ENCODE assay signal across 8 mouse cellular contexts in genomic region chr5:148909057-148909395, GRCm38 (mm10). TPM values are rescaled to one million over a fixed set of nuclear protein-coding genes. Genes with fewer than 3 reads are reported as not detected.
DNase-seq lines count a peak whose midpoint lies in the region; ATAC-seq lines count a peak whose summit lies in the region.

No protein-coding gene starts in this region.

- DNase-seq in liver, result no peak
- DNase-seq in forebrain, embryonic 11.5 days (ENCODE audit: low spot score), result no peak
- DNase-seq in hindbrain, embryonic 10.5 days (ENCODE audit: low spot score), result peak; percentile 32
- DNase-seq in adrenal gland, adult (ENCODE audit: inconsistent age in 2 of 2, low spot score in 1 of 2), result no peak
- no peak for DNase-seq in thymus, postnatal 0 days (ENCODE audit: low spot score)
- DNase-seq in urinary bladder, adult 18-20 months (ENCODE audit: low spot score in 2 of 2), result no peak

- peaks cover 78% of the 10 kb centered on the region for H3K36me3 ChIP-seq in liver, embryonic 12.5 days
- peaks cover 2% of the 10 kb centered on the region; the same call in 1 of the 2 replicates for H3K36me3 ChIP-seq in forebrain, embryonic 11.5 days (ENCODE audit: control insufficient read depth, insufficient read depth, low read length)
- H3K36me3 ChIP-seq in hindbrain, embryonic 10.5 days, result peaks cover 75% of the 10 kb centered on the region
- peaks cover 48% of the 10 kb centered on the region for H3K36me3 ChIP-seq in midbrain, embryonic 13.5 days

- peak; percentile 2; the same call in 1 of the 2 replicates for ATAC-seq in liver, embryonic 12.5 days
- peak; percentile 65; the same call in 1 of the 2 replicates for ATAC-seq in forebrain, embryonic 11.5 days (replicated peaks; ENCODE audit: low FRiP score)
- peak; percentile 61; the same call in 1 of the 2 replicates for ATAC-seq in midbrain, embryonic 13.5 days

- H3K4me2 ChIP-seq in liver, embryonic 12.5 days, result peak overlapping the region; percentile 15; the same call in 1 of the 2 replicates
- H3K4me2 ChIP-seq in forebrain, embryonic 11.5 days (ENCODE audit: low read depth, low read length, severe bottlenecking), result no peak overlapping the region
- no peak overlapping the region for H3K4me2 ChIP-seq in midbrain, embryonic 13.5 days (replicated peaks)

- peak overlapping the region; percentile 8 for H3K27ac ChIP-seq in liver, embryonic 12.5 days
- H3K27ac ChIP-seq in forebrain, embryonic 11.5 days (ENCODE audit: low read depth, low read length), result no peak overlapping the region
- H3K27ac ChIP-seq in hindbrain, embryonic 10.5 days, result peak overlapping the region; percentile 81
- H3K27ac ChIP-seq in midbrain, embryonic 13.5 days, result peak overlapping the region; percentile 56; the same call in 1 of the 2 replicates

- peaks cover 66% of the 10 kb centered on the region for H3K4me1 ChIP-seq in liver, embryonic 12.5 days
- peaks cover 10% of the 10 kb centered on the region; the same call in 1 of the 2 replicates for H3K4me1 ChIP-seq in forebrain, embryonic 11.5 days (replicated peaks; ENCODE audit: control insufficient read depth, insufficient read depth, low read length)
- peaks cover 40% of the 10 kb centered on the region for H3K4me1 ChIP-seq in hindbrain, embryonic 10.5 days (replicated peaks)
- peaks cover 24% of the 10 kb centered on the region for H3K4me1 ChIP-seq in midbrain, embryonic 13.5 days (replicated peaks)

- 45% methylated on average over 7 of the region's 7 CpGs for WGBS in liver, embryonic 12.5 days (ENCODE audit: insufficient replicate concordance)
- 24% methylated on average over 7 of the region's 7 CpGs for WGBS in forebrain, embryonic 11.5 days
- 17% methylated on average over 7 of the region's 7 CpGs for WGBS in hindbrain, embryonic 10.5 days
- 16% methylated on average over 7 of the region's 7 CpGs for WGBS in midbrain, embryonic 13.5 days

- peaks cover 11% of the 10 kb centered on the region for H3K9me3 ChIP-seq in liver, embryonic 12.5 days (replicated peaks)
- H3K9me3 ChIP-seq in forebrain, embryonic 11.5 days (ENCODE audit: control insufficient read depth, low read length), result no peaks in the 10 kb centered on the region
- H3K9me3 ChIP-seq in hindbrain, embryonic 10.5 days, result 0 out of 2 replicates have a peak, but pooled peaks cover 4% of the 10 kb centered on the region
- H3K9me3 ChIP-seq in midbrain, embryonic 13.5 days, result no peaks in the 10 kb centered on the region

- H3K4me3 ChIP-seq in liver, embryonic 12.5 days, result no peak overlapping the region
- no peak overlapping the region for H3K4me3 ChIP-seq in forebrain, embryonic 11.5 days (ENCODE audit: low read depth, low read length)
- no peak overlapping the region for H3K4me3 ChIP-seq in hindbrain, embryonic 10.5 days
- H3K4me3 ChIP-seq in midbrain, embryonic 13.5 days (replicated peaks), result no peak overlapping the region

- H3K27me3 ChIP-seq in liver, embryonic 12.5 days (replicated peaks), result no peaks in the 10 kb centered on the region
- no peaks in the 10 kb centered on the region for H3K27me3 ChIP-seq in forebrain, embryonic 11.5 days (ENCODE audit: control insufficient read depth, insufficient read depth, low read length)
- no peaks in the 10 kb centered on the region for H3K27me3 ChIP-seq in hindbrain, embryonic 10.5 days (ENCODE audit: insufficient read depth, poor library complexity, severe bottlenecking)
- no peaks in the 10 kb centered on the region for H3K27me3 ChIP-seq in midbrain, embryonic 13.5 days

- 0 out of 2 replicates have a peak overlapping the region, but pooled peaks have one; percentile 30 for H3K9ac ChIP-seq in liver, embryonic 12.5 days
- H3K9ac ChIP-seq in forebrain, embryonic 11.5 days (ENCODE audit: low read length), result no peak overlapping the region; the same call in 1 of the 2 replicates
- H3K9ac ChIP-seq in midbrain, embryonic 13.5 days (replicated peaks), result no peak overlapping the region; the same call in 1 of the 2 replicates

RNA-seq across cellular contexts. Expression of gene Katnal1, which starts 20.1 kb away (rescaled TPM):
- 18.3 and 18.9 TPM in 2 replicates for polyA plus RNA-seq in liver, embryonic 12.5 days (2016; fragmentation: Nextera tagmentation; extraction: Ambion mirVana)
- polyA plus RNA-seq in forebrain, embryonic 11.5 days (2014; fragmentation: Nextera tagmentation; extraction: Ambion mirVana), result 34.0 and 37.0 TPM in 2 replicates
- polyA plus RNA-seq in hindbrain, embryonic 10.5 days (2016; fragmentation: Nextera tagmentation; extraction: Ambion mirVana), result 22.4 and 23.6 TPM in 2 replicates
- polyA plus RNA-seq in midbrain, embryonic 13.5 days (2015; fragmentation: Nextera tagmentation; extraction: Ambion mirVana), result 39.3 and 39.5 TPM in 2 replicates
- polyA plus RNA-seq in thymus, postnatal 0 days (2015; fragmentation: Nextera tagmentation; extraction: Ambion mirVana), result 6.7 and 6.8 TPM in 2 replicates

Comparison
In these comparisons a context has a peak if more than half of its experiments do, and no peak if none do; other contexts are left out.
1. ATAC-seq: peak in every context shown above with its lines; median percentile 65 in forebrain, embryonic 11.5 days; 61 in midbrain, embryonic 13.5 days; 2 in liver, embryonic 12.5 days.